Mouse (Mus musculus) liver, postnatal 0 days (tissue): Measurements from ENCODE around the gene Gm47996.

ENCODE experiments used
- CTCF ChIP-seq: sonication (generic); IDR thresholded peaks from 2 replicates; pipeline ENCODE4 v1.5.1; 2016; ENCODE audit warnings: antibody characterized with exemption, low read depth
- EP300 ChIP-seq: IDR thresholded peaks from 2 replicates; pipeline ENCODE4 v1.6.1; 2016; ENCODE audit warnings: antibody characterized with exemption, low read depth, mild to moderate bottlenecking

DNA sequence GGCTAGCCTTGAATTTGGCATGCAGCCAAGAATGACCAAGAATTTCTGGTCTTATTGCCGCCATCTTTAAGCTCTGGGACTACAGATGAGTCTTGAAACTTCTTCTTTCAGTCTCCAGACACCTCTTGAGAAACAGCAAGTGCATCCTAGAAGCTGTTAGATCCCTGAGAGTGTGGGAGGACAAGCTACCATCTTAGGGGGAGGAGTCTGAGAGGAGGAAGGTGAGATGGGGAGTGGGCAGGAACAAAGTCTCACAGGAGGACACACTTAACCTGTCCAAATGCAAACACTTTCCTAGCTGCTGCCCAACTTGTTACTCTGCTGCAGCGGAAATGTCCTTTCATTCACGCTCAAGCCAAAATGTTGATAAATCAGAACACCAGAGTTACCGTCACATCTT is 34.8 kb downstream of the Gm47996 start:
- TF ChIP-seq EP300 (no peak), CTCF (no peak)
